8 mouse cellular contexts compared by ENCODE assay signal in genomic region chr14:76164904-76165755, GRCm38 (mm10). TPM values are rescaled to one million over a fixed set of nuclear protein-coding genes. Genes with fewer than 3 reads are reported as not detected.
DNase-seq lines count a peak whose midpoint lies in the region; ATAC-seq and TF ChIP-seq lines count a peak whose summit lies in the region.

No protein-coding gene starts in this region.

- no peak overlapping the region for H3K27ac ChIP-seq in thymus, adult 2 months (ENCODE audit: control insufficient read depth, insufficient read depth, low read length)
- no peak overlapping the region for H3K27ac ChIP-seq in hindbrain, embryonic 11.5 days (ENCODE audit: low read depth, low read length)
- no peak overlapping the region for H3K27ac ChIP-seq in liver, embryonic 12.5 days
- no peak overlapping the region for H3K27ac ChIP-seq in stomach, embryonic 15.5 days

- TF ChIP-seq POLR2A in thymus, adult 2 months (IDR thresholded peaks at IDR 0.05; ENCODE audit: control insufficient read depth, extremely low read depth, insufficient read depth, low read length, poor library complexity), result no peak

- no peaks in the 10 kb centered on the region for H3K27me3 ChIP-seq in thymus, adult 2 months (ENCODE audit: control insufficient read depth, insufficient read depth, low read length)
- H3K27me3 ChIP-seq in hindbrain, embryonic 11.5 days (ENCODE audit: control insufficient read depth, insufficient read depth, low read length), result no peaks in the 10 kb centered on the region
- peaks cover 30% of the 10 kb centered on the region for H3K27me3 ChIP-seq in liver, embryonic 12.5 days (replicated peaks)
- H3K27me3 ChIP-seq in stomach, embryonic 15.5 days (replicated peaks), result no peaks in the 10 kb centered on the region

- TF ChIP-seq CTCF in thymus, adult 2 months (IDR thresholded peaks at IDR 0.05; ENCODE audit: borderline replicate concordance, control insufficient read depth, extremely low read depth, insufficient read depth, low read length, poor library complexity), result no peak

- intact Hi-C loops in heart, postnatal 36 days (cut with DNase I), result no loop called here

- 0 out of 2 replicates have a peak overlapping the region, but pooled peaks have one; percentile 7 for H3K9ac ChIP-seq in hindbrain, embryonic 11.5 days (ENCODE audit: low read depth, low read length)
- H3K9ac ChIP-seq in liver, embryonic 12.5 days, result no peak overlapping the region
- H3K9ac ChIP-seq in stomach, embryonic 15.5 days, result no peak overlapping the region

- no peak overlapping the region for H3K4me3 ChIP-seq in thymus, adult 2 months (ENCODE audit: control insufficient read depth, insufficient read depth, low read length)
- 0 out of 2 replicates have a peak overlapping the region, but pooled peaks have one; percentile 4 for H3K4me3 ChIP-seq in hindbrain, embryonic 11.5 days (ENCODE audit: low read depth, low read length)
- no peak overlapping the region for H3K4me3 ChIP-seq in liver, embryonic 12.5 days
- no peak overlapping the region; the same call in 1 of the 2 replicates for H3K4me3 ChIP-seq in stomach, embryonic 15.5 days (replicated peaks)

- no peaks in the 10 kb centered on the region for H3K36me3 ChIP-seq in thymus, adult 2 months (ENCODE audit: control insufficient read depth, insufficient read depth, low read length)
- no peaks in the 10 kb centered on the region for H3K36me3 ChIP-seq in hindbrain, embryonic 11.5 days (ENCODE audit: control insufficient read depth, insufficient read depth, low read length)
- no peaks in the 10 kb centered on the region for H3K36me3 ChIP-seq in liver, embryonic 12.5 days
- H3K36me3 ChIP-seq in stomach, embryonic 15.5 days, result no peaks in the 10 kb centered on the region

- H3K9me3 ChIP-seq in hindbrain, embryonic 11.5 days (ENCODE audit: control insufficient read depth, low read length), result no peaks in the 10 kb centered on the region
- no peaks in the 10 kb centered on the region for H3K9me3 ChIP-seq in liver, embryonic 12.5 days (replicated peaks)
- H3K9me3 ChIP-seq in stomach, embryonic 15.5 days, result no peaks in the 10 kb centered on the region

- DNase-seq in heart, adult 18-20 months, result peak; percentile 13 to 28
- DNase-seq in heart, postnatal 36 days, result no peak
- peak; percentile 34 for DNase-seq in thymus, postnatal 4 days
- no peak for DNase-seq in thymus, adult 2 months
- peak; percentile 51 for DNase-seq in hindbrain, embryonic 11.5 days (ENCODE audit: low spot score)
- DNase-seq in urinary bladder, adult 2 months (ENCODE audit: low spot score), result no peak

- peak; percentile 71 for ATAC-seq in hindbrain, embryonic 11.5 days (ENCODE audit: low FRiP score)
- no peak for ATAC-seq in liver, embryonic 12.5 days
- ATAC-seq in stomach, embryonic 15.5 days (ENCODE audit: insufficient read depth, low FRiP score, low read depth), result peak; percentile 71

- 51% methylated on average over 32 of the region's 32 CpGs for WGBS in thymus, adult 2 months
- WGBS in hindbrain, embryonic 11.5 days, result 31% methylated on average over 32 of the region's 32 CpGs
- 23% methylated on average over 32 of the region's 32 CpGs for WGBS in liver, embryonic 12.5 days (ENCODE audit: insufficient replicate concordance)
- 18% methylated on average over 32 of the region's 32 CpGs for WGBS in stomach, embryonic 15.5 days

- peak overlapping the region; percentile 28 for H3K4me2 ChIP-seq in hindbrain, embryonic 11.5 days (replicated peaks; ENCODE audit: low read depth, low read length)
- peak overlapping the region; percentile 30 for H3K4me2 ChIP-seq in liver, embryonic 12.5 days
- H3K4me2 ChIP-seq in stomach, embryonic 15.5 days, result peak overlapping the region; percentile 50

- 0 out of 2 replicates have a peak, but pooled peaks cover 2% of the 10 kb centered on the region for H3K4me1 ChIP-seq in thymus, adult 2 months (replicated peaks; ENCODE audit: control insufficient read depth, insufficient read depth, low read length)
- no peaks in the 10 kb centered on the region for H3K4me1 ChIP-seq in hindbrain, embryonic 11.5 days (replicated peaks; ENCODE audit: control insufficient read depth, insufficient read depth, low read length)
- no peaks in the 10 kb centered on the region for H3K4me1 ChIP-seq in liver, embryonic 12.5 days
- H3K4me1 ChIP-seq in stomach, embryonic 15.5 days, result peaks cover 11% of the 10 kb centered on the region

RNA-seq across cellular contexts. Expression of gene Nufip1, which starts 54.4 kb away (rescaled TPM):
- total RNA-seq in heart, adult 18-20 months (2021), result 1 to 10 TPM; 3.3 to 3.7 TPM
- total RNA-seq in heart, postnatal 36 days (2021), result 1 to 10 TPM; 3.5 to 3.9 TPM
- polyA plus RNA-seq in thymus, adult 2 months (2012; rRNA removed), result 5.5 and 7.2 TPM in 2 replicates
- 17.1 and 18.4 TPM in 2 replicates for polyA plus RNA-seq in hindbrain, embryonic 11.5 days (2014; fragmentation: Nextera tagmentation; extraction: Ambion mirVana)
- polyA plus RNA-seq in liver, embryonic 12.5 days (2016; fragmentation: Nextera tagmentation; extraction: Ambion mirVana), result 11.3 and 12.1 TPM in 2 replicates
- polyA plus RNA-seq in stomach, embryonic 15.5 days (2015; fragmentation: Nextera tagmentation; extraction: Ambion mirVana), result 13.9 and 14.7 TPM in 2 replicates
- 5.0 and 5.5 TPM in 2 replicates for polyA plus RNA-seq in urinary bladder, adult 2 months (2012; rRNA removed)

RNA-seq across cellular contexts. Expression of gene Gpalpp1, which starts 54.6 kb away (rescaled TPM):
- total RNA-seq in heart, adult 18-20 months (2021), result 10 to 100 TPM; 10.3 to 11.5 TPM
- 10 to 100 TPM in 1 of 2 experiments, 1 to 10 TPM in 1; 9.3 to 12.5 TPM for total RNA-seq in heart, postnatal 36 days (2021)
- 5.7 and 6.0 TPM in 2 replicates for polyA plus RNA-seq in thymus, adult 2 months (2012; rRNA removed)
- 15.1 and 20.4 TPM in 2 replicates for polyA plus RNA-seq in hindbrain, embryonic 11.5 days (2014; fragmentation: Nextera tagmentation; extraction: Ambion mirVana)
- polyA plus RNA-seq in liver, embryonic 12.5 days (2016; fragmentation: Nextera tagmentation; extraction: Ambion mirVana), result 9.8 and 10.3 TPM in 2 replicates
- 10.0 and 11.2 TPM in 2 replicates for polyA plus RNA-seq in stomach, embryonic 15.5 days (2015; fragmentation: Nextera tagmentation; extraction: Ambion mirVana)
- 11.6 and 12.6 TPM in 2 replicates for polyA plus RNA-seq in urinary bladder, adult 2 months (2012; rRNA removed)

Comparison
In these comparisons a context has a peak if more than half of its experiments do, and no peak if none do; other contexts are left out.
1. DNase-seq: peak in heart, adult 18-20 months (2 of 2), thymus, postnatal 4 days (single experiment) and hindbrain, embryonic 11.5 days (single experiment); none in heart, postnatal 36 days (0 of 2), thymus, adult 2 months (single experiment) and urinary bladder, adult 2 months (single experiment).
2. Peak in every context shown above with its lines, with median percentiles within 50 percentile points of each other: H3K4me2 ChIP-seq.